Mouse (Mus musculus): ENCODE results near the gene Parp1. TPM values are rescaled to one million over a fixed set of nuclear protein-coding genes. Genes with fewer than 3 reads are reported as not detected.

Parp1 gene
- 119 and 137 TPM in 2 replicates for polyA plus RNA-seq (2015; fragmentation: Nextera tagmentation; extraction: Ambion mirVana)

- H3K9ac ChIP-seq: peak within 1 kb of the TSS; percentile 98
- H3K27me3 ChIP-seq: no peaks in the 10 kb centered on the region
- peak within 1 kb of the TSS; percentile 89 for H3K4me2 ChIP-seq
- ATAC-seq (ENCODE audit: insufficient number of reproducible peaks, insufficient read depth, low FRiP score, low TSS enrichment, low read depth): peak; percentile 96
- H3K4me1 ChIP-seq: peaks cover 23% of the 10 kb centered on the region
- peak within 1 kb of the TSS; percentile 91 for H3K27ac ChIP-seq
- no peaks in the 10 kb centered on the region for H3K9me3 ChIP-seq
- peak within 1 kb of the TSS; percentile 84 for H3K4me3 ChIP-seq
- WGBS: under 1% methylated on average over 64 of the region's 67 CpGs
- H3K36me3 ChIP-seq: peaks cover 20% of the 10 kb centered on the region
These were observed at the start of gene Parp1 for GRCm38 (mm10) chr1:180568761-180569452. TSS of gene Parp1 (plus strand) at chr1:180568924.

DNA sequence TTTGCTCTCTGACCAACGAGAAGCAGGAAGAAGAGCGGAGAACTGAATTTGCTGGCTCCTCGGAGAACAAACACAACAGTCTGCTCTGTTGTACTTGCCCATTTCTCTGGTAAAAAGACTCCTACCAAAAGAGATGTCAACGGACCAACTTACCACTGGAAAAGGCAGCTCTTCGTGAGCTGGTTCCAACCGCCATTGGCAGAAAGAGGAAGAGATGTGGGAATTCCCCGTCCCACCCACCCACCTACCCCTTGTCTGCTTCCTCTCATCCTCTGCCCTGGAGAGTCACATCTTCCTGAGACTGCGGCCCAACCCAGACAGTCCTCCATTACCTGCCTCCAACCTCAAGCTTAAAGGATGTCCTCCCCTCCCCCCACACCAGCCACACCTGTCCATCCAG is 49.2 kb upstream of the Parp1 start:
- no peak overlapping the region for H3K4me2 ChIP-seq
- H3K9me3 ChIP-seq: no peaks in the 10 kb centered on the region
- ATAC-seq (ENCODE audit: insufficient number of reproducible peaks, insufficient read depth, low FRiP score, low TSS enrichment, low read depth): no peak
- no peaks in the 10 kb centered on the region for H3K36me3 ChIP-seq
- peaks cover 7% of the 10 kb centered on the region for H3K27me3 ChIP-seq
- 89% methylated on average over 8 of the region's 8 CpGs for WGBS
- peaks cover 28% of the 10 kb centered on the region for H3K4me1 ChIP-seq
- no peak overlapping the region for H3K27ac ChIP-seq
- no peak overlapping the region for H3K4me3 ChIP-seq
- no peak overlapping the region for H3K9ac ChIP-seq

DNA sequence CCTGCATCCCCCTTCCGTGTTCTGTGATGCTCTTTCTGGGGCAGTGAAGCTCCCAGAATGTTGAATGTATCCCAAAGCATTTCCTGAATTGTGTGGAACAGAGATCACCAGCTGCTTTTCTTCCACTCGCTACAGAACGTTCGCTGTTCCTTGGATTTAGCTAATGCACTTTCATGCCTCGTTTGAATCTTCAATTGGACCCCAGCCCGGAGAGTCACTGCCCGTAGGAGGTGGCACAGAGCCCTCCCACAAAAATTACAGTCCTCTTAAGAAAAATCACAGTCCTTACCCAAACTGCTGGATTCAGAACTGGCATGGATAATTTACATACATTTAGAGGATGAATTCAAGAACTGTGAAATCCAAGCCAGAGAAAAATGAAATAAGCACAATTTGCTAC is 48.5 kb upstream of the Parp1 start:
- H3K9me3 ChIP-seq: no peaks in the 10 kb centered on the region
- H3K27me3 ChIP-seq: peaks cover 7% of the 10 kb centered on the region

GRCm38 (mm10) chr1:180523320-180523719 is 45.4 kb upstream of the Parp1 start:
- WGBS: 78% methylated on average over 2 of the region's 2 CpGs
- ATAC-seq (ENCODE audit: insufficient number of reproducible peaks, insufficient read depth, low FRiP score, low TSS enrichment, low read depth): no peak
- H3K27ac ChIP-seq: no peak overlapping the region
- H3K4me3 ChIP-seq: no peak overlapping the region
- H3K4me1 ChIP-seq: peaks cover 22% of the 10 kb centered on the region
- H3K9ac ChIP-seq: no peak overlapping the region
- H3K9me3 ChIP-seq: no peaks in the 10 kb centered on the region
- H3K36me3 ChIP-seq: no peaks in the 10 kb centered on the region
- no peak overlapping the region for H3K4me2 ChIP-seq
- peaks cover 7% of the 10 kb centered on the region for H3K27me3 ChIP-seq

More for the DNA sequence above, 48.5 kb upstream of the Parp1 start:
- Histone ChIP-seq H3K27ac (peak overlapping the region; percentile 57; the same call in 1 of the 2 replicates), H3K4me3 (no peak overlapping the region), H3K9ac (no peak overlapping the region), H3K36me3 (no peaks in the 10 kb centered on the region), H3K4me2 (no peak overlapping the region), H3K4me1 (peaks cover 28% of the 10 kb centered on the region)
- WGBS: 27% methylated on average over 7 of the region's 7 CpGs
- no peak for ATAC-seq (ENCODE audit: insufficient number of reproducible peaks, insufficient read depth, low FRiP score, low TSS enrichment, low read depth)

DNA sequence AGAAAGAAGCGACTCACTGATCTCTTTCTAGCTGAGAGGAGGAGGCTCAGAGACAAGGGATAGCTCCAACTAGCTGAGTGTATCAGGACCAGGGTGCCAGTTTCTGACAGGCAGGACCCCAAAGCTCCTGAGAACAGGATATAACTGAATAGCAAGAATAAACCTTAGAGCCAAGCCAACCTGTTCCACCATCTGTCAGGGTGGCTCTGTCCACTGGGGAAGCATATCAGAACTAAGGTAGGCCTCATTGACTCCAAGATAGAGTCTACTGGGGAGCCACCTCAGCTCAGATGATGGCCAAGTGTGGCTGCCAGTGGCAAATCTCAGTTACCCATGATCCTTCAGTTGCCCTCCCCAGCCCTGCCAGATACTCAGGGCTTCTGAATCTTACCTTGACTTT is 43.4 kb upstream of the Parp1 start:
- H3K9ac ChIP-seq: no peak overlapping the region
- H3K4me3 ChIP-seq: no peak overlapping the region
- 70% methylated on average over 1 of the region's 1 CpGs for WGBS
- ATAC-seq (ENCODE audit: insufficient number of reproducible peaks, insufficient read depth, low FRiP score, low TSS enrichment, low read depth): no peak
- H3K9me3 ChIP-seq: no peaks in the 10 kb centered on the region
- H3K27me3 ChIP-seq: 0 out of 2 replicates have a peak, but pooled peaks cover 4% of the 10 kb centered on the region
- H3K36me3 ChIP-seq: no peaks in the 10 kb centered on the region
- H3K4me2 ChIP-seq: no peak overlapping the region
- peaks cover 12% of the 10 kb centered on the region for H3K4me1 ChIP-seq
- H3K27ac ChIP-seq: no peak overlapping the region

- WGBS: 86% methylated on average over 7 of the region's 7 CpGs
- H3K4me3 ChIP-seq: no peak overlapping the region
- no peaks in the 10 kb centered on the region for H3K27me3 ChIP-seq
- H3K4me1 ChIP-seq: peaks cover 5% of the 10 kb centered on the region; the same call in 1 of the 2 replicates
- H3K4me2 ChIP-seq: no peak overlapping the region
- H3K36me3 ChIP-seq: no peaks in the 10 kb centered on the region
- peaks cover 13% of the 10 kb centered on the region; the same call in 1 of the 2 replicates for H3K9me3 ChIP-seq
- H3K9ac ChIP-seq: no peak overlapping the region
- no peak overlapping the region for H3K27ac ChIP-seq
- ATAC-seq (ENCODE audit: insufficient number of reproducible peaks, insufficient read depth, low FRiP score, low TSS enrichment, low read depth): no peak
These were observed 38.9 kb upstream of the Parp1 start for GRCm38 (mm10) chr1:180529847-180530246.

GRCm38 (mm10) chr1:180530457-180531263 is 38.1 kb upstream of the Parp1 start:
- Histone ChIP-seq H3K27ac (no peak overlapping the region), H3K4me3 (no peak overlapping the region), H3K9ac (no peak overlapping the region), H3K36me3 (no peaks in the 10 kb centered on the region), H3K27me3 (no peaks in the 10 kb centered on the region), H3K4me1 (peaks cover 5% of the 10 kb centered on the region; the same call in 1 of the 2 replicates), H3K4me2 (no peak overlapping the region), H3K9me3 (peaks cover 13% of the 10 kb centered on the region; the same call in 1 of the 2 replicates)
- no peak for ATAC-seq (ENCODE audit: insufficient number of reproducible peaks, insufficient read depth, low FRiP score, low TSS enrichment, low read depth)
- 66% methylated on average over 8 of the region's 8 CpGs for WGBS

DNA sequence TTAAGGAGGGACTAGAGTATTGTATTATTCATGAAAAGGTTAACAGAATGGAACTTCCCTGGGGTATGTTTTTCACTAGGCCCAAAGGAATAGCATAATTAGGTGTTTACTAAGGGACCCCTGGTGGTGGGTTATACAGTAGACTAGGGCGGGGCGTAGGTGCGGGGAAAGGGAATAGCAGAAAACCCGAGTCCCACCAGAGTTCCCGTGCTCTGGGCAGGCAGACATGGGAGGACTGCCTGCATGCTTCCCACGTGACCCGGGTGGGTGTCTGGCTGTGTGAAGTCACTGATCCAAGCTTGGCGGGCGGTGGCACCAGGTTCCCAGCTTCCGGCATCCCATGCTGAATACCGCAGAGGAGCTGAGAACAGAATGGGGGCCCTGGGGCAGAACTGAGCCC is 36.1 kb upstream of the Parp1 start:
- WGBS: 94% methylated on average over 11 of the region's 11 CpGs
- Histone ChIP-seq H3K4me1 (peaks cover 7% of the 10 kb centered on the region; the same call in 1 of the 2 replicates), H3K9ac (no peak overlapping the region)

DNA sequence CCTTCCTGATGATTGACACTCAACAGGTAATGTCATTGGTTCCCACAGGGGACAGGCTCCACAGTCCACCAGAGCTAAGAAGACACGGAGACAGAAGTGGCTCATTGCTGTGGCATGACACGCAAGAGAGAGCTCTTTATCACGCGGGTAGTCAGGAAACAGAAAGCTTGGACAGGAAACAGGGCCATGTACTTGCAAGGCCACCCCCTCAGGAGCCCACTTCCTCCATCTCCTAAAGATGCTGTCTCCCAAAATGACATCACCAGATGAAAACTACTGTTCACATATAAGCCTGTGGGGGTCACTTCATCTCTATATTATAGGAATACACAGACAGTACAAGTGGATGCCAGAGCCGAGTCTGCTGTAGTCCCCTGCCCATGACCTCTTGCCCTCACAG is 32.0 kb upstream of the Parp1 start:
- no peak overlapping the region for H3K4me2 ChIP-seq
- no peak for ATAC-seq (ENCODE audit: insufficient number of reproducible peaks, insufficient read depth, low FRiP score, low TSS enrichment, low read depth)
- no peaks in the 10 kb centered on the region for H3K27me3 ChIP-seq
- no peak overlapping the region for H3K27ac ChIP-seq
- no peak overlapping the region for H3K9ac ChIP-seq
- peaks cover 13% of the 10 kb centered on the region; the same call in 1 of the 2 replicates for H3K9me3 ChIP-seq
- no peaks in the 10 kb centered on the region for H3K36me3 ChIP-seq
- 63% methylated on average over 5 of the region's 5 CpGs for WGBS
- peaks cover 13% of the 10 kb centered on the region for H3K4me1 ChIP-seq
- no peak overlapping the region for H3K4me3 ChIP-seq

More for the DNA sequence above, 36.1 kb upstream of the Parp1 start:
- Histone ChIP-seq H3K36me3 (no peaks in the 10 kb centered on the region), H3K27me3 (no peaks in the 10 kb centered on the region), H3K4me3 (no peak overlapping the region), H3K9me3 (peaks cover 13% of the 10 kb centered on the region; the same call in 1 of the 2 replicates), H3K4me2 (no peak overlapping the region), H3K27ac (no peak overlapping the region)
- no peak for ATAC-seq (ENCODE audit: insufficient number of reproducible peaks, insufficient read depth, low FRiP score, low TSS enrichment, low read depth)

GRCm38 (mm10) chr1:180541251-180541650 is 27.5 kb upstream of the Parp1 start:
- ATAC-seq (ENCODE audit: insufficient number of reproducible peaks, insufficient read depth, low FRiP score, low TSS enrichment, low read depth): no peak
- peaks cover 15% of the 10 kb centered on the region for H3K4me1 ChIP-seq
- WGBS: 12% methylated on average over 2 of the region's 2 CpGs
- no peak overlapping the region for H3K4me3 ChIP-seq
- 0 out of 2 replicates have a peak overlapping the region, but pooled peaks have one; percentile 32 for H3K9ac ChIP-seq
- no peaks in the 10 kb centered on the region for H3K27me3 ChIP-seq
- no peaks in the 10 kb centered on the region for H3K9me3 ChIP-seq
- H3K27ac ChIP-seq: peak overlapping the region; percentile 45
- H3K36me3 ChIP-seq: no peaks in the 10 kb centered on the region
- no peak overlapping the region for H3K4me2 ChIP-seq

DNA sequence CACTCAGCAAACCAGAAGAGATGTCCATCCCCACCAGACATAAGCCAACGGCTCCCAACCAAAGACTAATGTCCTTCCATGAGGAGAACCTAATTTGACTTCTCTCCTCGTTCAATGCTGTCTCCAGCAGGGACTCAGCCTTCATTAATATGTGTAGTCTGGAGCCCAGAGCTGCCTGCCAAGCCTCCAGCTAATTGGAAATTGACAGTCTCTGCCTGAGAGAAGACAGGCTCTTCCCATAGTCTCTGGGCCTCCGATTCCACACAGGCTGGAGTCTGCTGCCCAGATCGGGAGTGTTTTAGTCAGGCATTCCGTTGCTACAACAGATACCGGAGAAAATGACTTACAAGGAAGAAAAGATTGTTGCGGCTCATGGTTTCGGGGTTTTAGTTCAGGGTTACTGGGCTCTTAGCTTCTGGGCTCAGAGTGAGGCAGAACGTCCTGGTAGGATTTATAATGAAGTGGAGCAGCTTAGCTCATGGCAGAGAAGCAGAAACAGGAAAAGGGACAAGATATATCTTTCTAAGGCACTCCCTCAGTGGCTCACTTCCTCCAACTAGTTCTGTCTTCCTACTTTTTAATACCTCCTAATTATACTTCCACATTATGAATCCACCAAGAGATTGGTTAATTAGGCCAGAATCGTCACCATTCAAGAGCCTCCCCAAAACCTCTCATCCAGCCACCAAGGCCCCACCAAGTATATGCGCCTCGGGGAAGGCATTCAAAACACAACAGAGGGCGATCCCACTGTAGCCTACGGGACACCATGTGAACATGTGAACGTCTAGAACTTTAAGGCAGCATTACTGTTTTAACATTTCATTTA is 26.6 kb upstream of the Parp1 start:
- 67% methylated on average over 15 of the region's 15 CpGs for WGBS
- peak overlapping the region; percentile 45; the same call in 1 of the 2 replicates for H3K27ac ChIP-seq

More for the DNA sequence above, 26.6 kb upstream of the Parp1 start:
- ATAC-seq (ENCODE audit: insufficient number of reproducible peaks, insufficient read depth, low FRiP score, low TSS enrichment, low read depth): no peak
- H3K36me3 ChIP-seq: no peaks in the 10 kb centered on the region
- H3K4me1 ChIP-seq: peaks cover 14% of the 10 kb centered on the region
- H3K4me3 ChIP-seq: no peak overlapping the region
- no peak overlapping the region for H3K9ac ChIP-seq
- H3K27me3 ChIP-seq: peaks cover 5% of the 10 kb centered on the region; the same call in 1 of the 2 replicates
- H3K9me3 ChIP-seq: no peaks in the 10 kb centered on the region
- H3K4me2 ChIP-seq: no peak overlapping the region

Data from embryonic facial prominence, embryonic 13.5 days (tissue).